ENCODE assay signal across 25 mouse cellular contexts in the genomic region with DNA sequence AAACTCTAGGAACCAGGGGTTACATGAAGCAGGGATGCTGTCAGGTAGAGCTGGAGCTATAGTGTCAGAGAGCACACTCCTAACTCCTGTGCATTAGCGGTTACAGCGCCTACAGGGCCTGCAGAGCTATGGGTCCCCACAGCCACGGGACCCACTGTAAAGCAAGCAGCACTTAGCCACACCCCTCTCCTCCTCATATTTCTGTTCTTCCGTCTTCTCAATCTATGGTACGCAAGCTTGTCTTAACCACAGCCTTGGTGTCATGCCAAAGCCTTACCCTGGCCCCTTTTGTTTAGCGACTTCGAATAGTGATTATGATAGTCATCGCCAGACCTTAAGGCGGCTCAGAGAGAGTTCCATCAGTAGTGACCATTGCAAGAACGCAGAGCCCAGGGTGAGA.
DNase-seq lines count a peak whose midpoint lies in the region; ATAC-seq lines count a peak whose summit lies in the region.
"Had no signal": no experiment of that assay in that cellular context is flagged by ENCODE, and none has a peak within 500 bp of the region (broad histone marks: within the 10 kb centered on the region; RNA-seq: fewer than 3 reads in every experiment).

No protein-coding gene starts in this region.

- peak overlapping the region; percentile 11; the same call in 1 of the 2 replicates for H3K4me2 ChIP-seq in lung, embryonic 15.5 days
- no peak overlapping the region for H3K4me2 ChIP-seq in liver, embryonic 12.5 days
- H3K4me2 ChIP-seq: hindbrain, embryonic 12.5 days; liver, embryonic 15.5 days; neural tube, embryonic 12.5 days had no signal

- H3K9ac ChIP-seq in lung, embryonic 15.5 days: no peak overlapping the region
- H3K9ac ChIP-seq in liver, embryonic 12.5 days: no peak overlapping the region
- H3K9ac ChIP-seq: hindbrain, embryonic 12.5 days; liver, embryonic 15.5 days; neural tube, embryonic 12.5 days had no signal

- peaks cover 15% of the 10 kb centered on the region; the same call in 1 of the 2 replicates for H3K4me1 ChIP-seq in lung, embryonic 15.5 days
- H3K4me1 ChIP-seq in liver, embryonic 12.5 days: no peaks in the 10 kb centered on the region
- H3K4me1 ChIP-seq: liver, embryonic 15.5 days; neural tube, embryonic 12.5 days had no signal

- no peak overlapping the region for H3K27ac ChIP-seq in lung, embryonic 15.5 days
- H3K27ac ChIP-seq in liver, embryonic 12.5 days: no peak overlapping the region
- H3K27ac ChIP-seq: hindbrain, embryonic 12.5 days; liver, embryonic 15.5 days; neural tube, embryonic 12.5 days had no signal

- peak; percentile 29; the same call in 1 of the 2 replicates for ATAC-seq in lung, embryonic 15.5 days (ENCODE audit: borderline replicate concordance, extremely low read depth, low FRiP score, low TSS enrichment)
- ATAC-seq in granulocyte monocyte progenitor cell, adult 5-6 weeks (replicated peaks; ENCODE audit: poor library complexity, severe bottlenecking): peak; percentile 89
- peak; percentile 74 for ATAC-seq in megakaryocyte-erythroid progenitor cell, adult 5-6 weeks (replicated peaks; ENCODE audit: low FRiP score, low TSS enrichment, poor library complexity, severe bottlenecking)
- ATAC-seq in liver, embryonic 12.5 days: no peak
- ATAC-seq: forebrain, embryonic 16.5 days; inflammation-experienced regulatory T-cells, adult 6 months; Patski had no signal

- no peaks in the 10 kb centered on the region for H3K9me3 ChIP-seq in lung, embryonic 15.5 days
- no peaks in the 10 kb centered on the region for H3K9me3 ChIP-seq in liver, embryonic 12.5 days (replicated peaks)
- H3K9me3 ChIP-seq: hindbrain, embryonic 12.5 days; liver, embryonic 15.5 days; neural tube, embryonic 12.5 days had no signal

- H3K4me3 ChIP-seq in lung, embryonic 15.5 days: no peak overlapping the region
- H3K4me3 ChIP-seq in liver, embryonic 12.5 days: no peak overlapping the region
- H3K4me3 ChIP-seq: erythroblast, embryonic 14.5 days; hindbrain, embryonic 12.5 days; liver, embryonic 15.5 days; neural tube, embryonic 12.5 days had no signal

- H3K36me3 ChIP-seq in lung, embryonic 15.5 days: no peaks in the 10 kb centered on the region
- no peaks in the 10 kb centered on the region for H3K36me3 ChIP-seq in liver, embryonic 12.5 days
- H3K36me3 ChIP-seq: hindbrain, embryonic 12.5 days; liver, embryonic 15.5 days; neural tube, embryonic 12.5 days had no signal

- no peaks in the 10 kb centered on the region for H3K27me3 ChIP-seq in lung, embryonic 15.5 days
- H3K27me3 ChIP-seq in liver, embryonic 12.5 days (replicated peaks): no peaks in the 10 kb centered on the region; the same call in none of the 2 replicates
- H3K27me3 ChIP-seq: hindbrain, embryonic 12.5 days; liver, embryonic 15.5 days; neural tube, embryonic 12.5 days; Patski had no signal

- no peak for DNase-seq in lung, postnatal 10 days
- DNase-seq in MEL-GATA-1-ER (ENCODE audit: extremely low read depth, low read depth): peak; percentile 85
- DNase-seq in spleen, postnatal 10 days (ENCODE audit: low spot score in 2 of 2): no peak
- DNase-seq in left cerebral cortex, postnatal 36 days (ENCODE audit: low spot score in 2 of 2): no peak
- DNase-seq: adrenal gland, postnatal 10 days; B cell, adult 2 months; cerebellum, adult 11 months; cerebellum, postnatal 10 days; gastrocnemius, postnatal 36 days; kidney, adult 2 months; kidney, postnatal 10 days; layer of hippocampus, postnatal 36 days; right cerebral cortex, postnatal 4 days; thymus, postnatal 25 days had no signal

- 45% methylated on average over 10 of the region's 10 CpGs for WGBS in lung, embryonic 15.5 days
- WGBS in liver, embryonic 12.5 days (ENCODE audit: insufficient replicate concordance): 74% methylated on average over 10 of the region's 10 CpGs

- intact Hi-C loops in left cerebral cortex, postnatal 36 days (cut with DNase I): no loop called here
